Mouse (Mus musculus) bone marrow macrophage, adult 2 months (primary cell): ENCODE data around the gene Pmp22.

Source experiments
- CTCF ChIP-seq: IDR thresholded peaks from 2 replicates; pipeline ENCODE4 v1.5.1; 2012; ENCODE audit warnings: low read depth, mild to moderate bottlenecking, low read length, moderate library complexity
- POLR2A ChIP-seq: IDR thresholded peaks from 2 replicates; pipeline ENCODE4 v1.6.1; 2012; ENCODE audit warnings: mild to moderate bottlenecking, low read depth, low read length, borderline replicate concordance

- no peak for TF ChIP-seq CTCF
- no peak for TF ChIP-seq POLR2A
Measured at GRCm38 (mm10) chr11:63180262-63181101, 51.7 kb downstream of the Pmp22 start.
